32 mouse cellular contexts compared by ENCODE assay signal in genomic region chr11:79457928-79458327, GRCm38 (mm10). TPM values are rescaled to one million over a fixed set of nuclear protein-coding genes. Genes with fewer than 3 reads are reported as not detected.
DNase-seq lines count a peak whose midpoint lies in the region; ATAC-seq and TF ChIP-seq lines count a peak whose summit lies in the region.
"Had no signal": no experiment of that assay in that cellular context is flagged by ENCODE, and none has a peak within 500 bp of the region (broad histone marks: within the 10 kb centered on the region; RNA-seq: fewer than 3 reads in every experiment).

No protein-coding gene starts in this region.

- no peaks in the 10 kb centered on the region for H3K79me2 ChIP-seq in liver, adult 2 months (ENCODE audit: control insufficient read depth, insufficient read depth, low read length)

- H3K4me2 ChIP-seq in liver, embryonic 12.5 days, result no peak overlapping the region
- H3K4me2 ChIP-seq: heart, embryonic 12.5 days; hindbrain, embryonic 15.5 days; kidney, embryonic 15.5 days; midbrain, embryonic 12.5 days; neural tube, embryonic 12.5 days had no signal

- no peak overlapping the region for H3K9ac ChIP-seq in liver, adult 2 months (ENCODE audit: low read depth, low read length)
- no peak overlapping the region for H3K9ac ChIP-seq in liver, embryonic 12.5 days
- H3K9ac ChIP-seq: forebrain, postnatal 0 days; heart, embryonic 12.5 days; hindbrain, embryonic 15.5 days; kidney, embryonic 15.5 days; midbrain, embryonic 12.5 days; neural tube, embryonic 12.5 days had no signal

- H3K27me3 ChIP-seq in liver, adult 2 months (ENCODE audit: control insufficient read depth, insufficient read depth, low read length), result no peaks in the 10 kb centered on the region
- no peaks in the 10 kb centered on the region for H3K27me3 ChIP-seq in liver, embryonic 12.5 days (replicated peaks)
- H3K27me3 ChIP-seq: heart, embryonic 12.5 days; hindbrain, embryonic 15.5 days; kidney, embryonic 15.5 days; midbrain, embryonic 12.5 days; neural tube, embryonic 12.5 days; Patski had no signal

- no peak overlapping the region for H3K27ac ChIP-seq in liver, adult 2 months (replicated peaks; ENCODE audit: insufficient read depth, low read depth, low read length)
- no peak overlapping the region for H3K27ac ChIP-seq in liver, embryonic 12.5 days
- H3K27ac ChIP-seq: heart, adult 2 months; hindbrain, embryonic 10.5 days; hindbrain, embryonic 15.5 days; kidney, embryonic 15.5 days; midbrain, embryonic 12.5 days; neural tube, embryonic 12.5 days had no signal

- 40% methylated on average over 3 of the region's 3 CpGs for WGBS in liver, adult 2 months
- WGBS in liver, embryonic 12.5 days (ENCODE audit: insufficient replicate concordance), result 69% methylated on average over 3 of the region's 3 CpGs

- no peaks in the 10 kb centered on the region for H3K9me3 ChIP-seq in liver, embryonic 12.5 days (replicated peaks)
- H3K9me3 ChIP-seq: heart, embryonic 12.5 days; hindbrain, embryonic 10.5 days; hindbrain, embryonic 15.5 days; kidney, embryonic 15.5 days; midbrain, embryonic 12.5 days; neural tube, embryonic 12.5 days had no signal

- no peaks in the 10 kb centered on the region for H3K4me1 ChIP-seq in liver, adult 2 months (ENCODE audit: control insufficient read depth, insufficient read depth, low read length)
- H3K4me1 ChIP-seq in liver, embryonic 12.5 days, result no peaks in the 10 kb centered on the region
- H3K4me1 ChIP-seq: hindbrain, embryonic 10.5 days; hindbrain, embryonic 15.5 days; kidney, embryonic 15.5 days; midbrain, embryonic 12.5 days; neural tube, embryonic 12.5 days had no signal

- TF ChIP-seq CTCF in liver, adult 2 months (IDR thresholded peaks at IDR 0.05; ENCODE audit: low read depth, low read length), result no peak

- H3K36me3 ChIP-seq in liver, adult 2 months (ENCODE audit: control insufficient read depth, insufficient read depth, low read length), result peaks cover 32% of the 10 kb centered on the region
- H3K36me3 ChIP-seq in liver, embryonic 12.5 days, result peaks cover 28% of the 10 kb centered on the region

- peak; percentile 75 to 82 for DNase-seq in adrenal gland, adult (ENCODE audit: inconsistent age in 2 of 2, low spot score in 1 of 2)
- no peak for DNase-seq in adrenal gland, postnatal 4 days (ENCODE audit: low spot score in 2 of 2)
- peak; percentile 39 for DNase-seq in liver, adult 2 months (ENCODE audit: extremely low read depth, low read depth, low spot score)
- peak; percentile 20 for DNase-seq in 416B (ENCODE audit: low read depth)
- peak; percentile 71 for DNase-seq in adrenal gland, postnatal 36 days
- DNase-seq in layer of hippocampus, postnatal 10 days (ENCODE audit: low spot score in 2 of 2), result no peak
- DNase-seq: cerebellum, adult 2 months; cerebellum, postnatal 14 days; forebrain, postnatal 0 days; heart, adult 2 months; heart, postnatal 14 days; kidney, adult 18-20 months; kidney, postnatal 25 days; left cerebral cortex, postnatal 4 days; lung, adult 2 months; right cerebral cortex, postnatal 25 days; thymus, postnatal 36 days had no signal

- TF ChIP-seq POLR2A in liver, adult 2 months (IDR thresholded peaks at IDR 0.05; ENCODE audit: extremely low read depth, insufficient read depth, low read length), result no peak

- no peak overlapping the region for H3K4me3 ChIP-seq in liver, adult 2 months (ENCODE audit: insufficient read depth, low read depth, low read length)
- no peak overlapping the region for H3K4me3 ChIP-seq in liver, embryonic 12.5 days
- H3K4me3 ChIP-seq: erythroblast, embryonic 14.5 days; heart, adult 2 months; heart, embryonic 12.5 days; hindbrain, embryonic 10.5 days; hindbrain, embryonic 15.5 days; kidney, embryonic 15.5 days; midbrain, embryonic 12.5 days; myocyte; neural tube, embryonic 12.5 days had no signal

- no peak for ATAC-seq in liver, embryonic 12.5 days
- no peak for ATAC-seq in CD4-positive, CD25-positive, alpha-beta regulatory T cell, adult 4 months
- ATAC-seq: forebrain, postnatal 0 days; inflammation-experienced regulatory T-cells, adult 6 months; Patski had no signal

RNA-seq across cellular contexts. Expression of gene Omg, which starts 46.0 kb away (rescaled TPM):
- total RNA-seq in adrenal gland, postnatal 4 days (2021), result 1 to 10 TPM; 8.1 to 9.7 TPM
- not detected in 2 replicates for total RNA-seq in liver, adult 2 months (2014; rRNA removed)
- not detected in 2 replicates for polyA plus RNA-seq in liver, adult 2 months (2012; rRNA removed)
- 0.12 TPM in 1 of 2 replicates, not detected in the other for polyA plus RNA-seq in liver, embryonic 12.5 days (2016; fragmentation: Nextera tagmentation; extraction: Ambion mirVana)
- total RNA-seq in adrenal gland, postnatal 36 days (2021), result 1 to 10 TPM; 5.4 to 5.6 TPM
- polyA plus RNA-seq in CD4-positive, CD25-positive, alpha-beta regulatory T cell, adult 4 months (2017; shearing (Covaris generic)), result not detected
- total RNA-seq in layer of hippocampus, postnatal 10 days (2021), result 10 to 100 TPM; 54.2 to 60.6 TPM
- total RNA-seq: gastrocnemius, adult 8-10 months; gastrocnemius, postnatal 4 days; heart, adult 2 months; heart, postnatal 14 days; MEL had no signal
- polyA plus RNA-seq: erythroblast, embryonic 14.5 days; Patski had no signal

Comparison
In these comparisons a context has a peak if more than half of its experiments do, and no peak if none do; other contexts are left out.
1. DNase-seq: peak in adrenal gland, adult (2 of 2), liver, adult 2 months (single experiment), 416B (single experiment) and adrenal gland, postnatal 36 days (2 of 2); none in adrenal gland, postnatal 4 days (0 of 2) and layer of hippocampus, postnatal 10 days (0 of 2).
2. RNA of gene Omg, which starts 46.0 kb away (total RNA-seq): 54.2 to 60.6 TPM in layer of hippocampus, postnatal 10 days; 8.1 to 9.7 TPM in adrenal gland, postnatal 4 days, 5.4 to 5.6 TPM in adrenal gland, postnatal 36 days and not detected in liver, adult 2 months; every median in the first group is over 4 times any median in the second.